Mouse (Mus musculus) MEL (cell line): ENCODE results near the gene Clca2. TPM values are rescaled to one million over a fixed set of nuclear protein-coding genes. Genes with fewer than 3 reads are reported as not detected.

ENCODE experiments used
- DNase-seq: peaks from one replicate; pipeline ENCODE4 v3.0.0; 2011; ENCODE audit warnings: low read depth, low spot score
- H3K27ac ChIP-seq: 2 replicates; pipeline ENCODE4 v1.5.1; 2012; ENCODE audit warnings: low read depth, mild to moderate bottlenecking, control low read depth, low read length, moderate library complexity; ENCODE audit not compliant: control insufficient read depth
- H3K27me3 ChIP-seq, 2 experiments: fragments of 150-350 bp in 1 of 2; sonication (generic) in 1 of 2; 2 replicates each; pipeline ENCODE4 v1.6.1; 2012; ENCODE audit warnings: low read length in 2 of 2, mild to moderate bottlenecking in 2 of 2, improper control_type of control experiment in 1 of 2, moderate library complexity in 1 of 2; ENCODE audit not compliant: insufficient read depth in 2 of 2, control insufficient read depth in 1 of 2
- H3K36me3 ChIP-seq, 2 experiments: 2 replicates each; pipeline ENCODE4 v1.6.1; 2012 to 2014; ENCODE audit warnings: low read length in 2 of 2, improper control_type of control experiment in 1 of 2, inconsistent platforms in 1 of 2, mild to moderate bottlenecking in 1 of 2; ENCODE audit not compliant: insufficient read depth in 2 of 2, control insufficient read depth in 1 of 2
- H3K4me1 ChIP-seq, 2 experiments: fragments of 150-350 bp in 1 of 2; sonication (generic) in 1 of 2; 2 replicates each; pipeline ENCODE4 v1.6.1; 2012; ENCODE audit warnings: low read length in 2 of 2, improper control_type of control experiment in 1 of 2, mild to moderate bottlenecking in 1 of 2; ENCODE audit not compliant: insufficient read depth in 2 of 2, control insufficient read depth in 1 of 2
- H3K4me3 ChIP-seq, 2 experiments: fragments of 150-350 bp in 1 of 2; sonication (generic) in 1 of 2; 2 replicates each; pipeline ENCODE4 v1.5.1; 2012; ENCODE audit warnings: low read depth in 2 of 2, low read length in 2 of 2, mild to moderate bottlenecking in 2 of 2, moderate library complexity in 2 of 2, control low read depth in 1 of 2, improper control_type of control experiment in 1 of 2; ENCODE audit not compliant: control insufficient read depth in 1 of 2, insufficient read depth in 1 of 2
- H3K79me2 ChIP-seq: 2 replicates; pipeline ENCODE4 v1.6.1; 2012; ENCODE audit warnings: mild to moderate bottlenecking, low read length, moderate library complexity; ENCODE audit not compliant: control insufficient read depth, poor library complexity, insufficient read depth
- H3K9ac ChIP-seq: 2 replicates; pipeline ENCODE4 v1.6.1; 2012; ENCODE audit warnings: low read depth, mild to moderate bottlenecking, control low read depth, low read length, moderate library complexity; ENCODE audit not compliant: control insufficient read depth, poor library complexity, severe bottlenecking
- H3K9me3 ChIP-seq: fragments of 150-350 bp; sonication (generic); replicated peaks from 2 replicates; pipeline ENCODE4 v1.6.1; 2012; ENCODE audit warnings: mild to moderate bottlenecking, low read length, improper control_type of control experiment, moderate library complexity; ENCODE audit not compliant: insufficient read depth
- E2F4 ChIP-seq: IDR thresholded peaks from 2 replicates; pipeline ENCODE4 v1.6.1; 2011; ENCODE audit warnings: low read depth, low read length, improper control_type of control experiment, borderline replicate concordance
- EP300 ChIP-seq, 2 experiments: IDR thresholded peaks; 2 replicates each; pipeline ENCODE4 v1.6.1; 2011; ENCODE audit warnings: improper control_type of control experiment in 2 of 2, low read length in 2 of 2, low read depth in 1 of 2, mild to moderate bottlenecking in 1 of 2
- ETS1 ChIP-seq: IDR thresholded peaks from 2 replicates; pipeline ENCODE4 v1.6.1; 2012; ENCODE audit warnings: low read depth, mild to moderate bottlenecking, inconsistent platforms, low read length, improper control_type of control experiment, moderate library complexity
- GATA1 ChIP-seq: IDR thresholded peaks from 2 replicates; pipeline ENCODE4 v1.6.1; 2011; ENCODE audit warnings: low read depth, low read length, improper control_type of control experiment
- KAT2A ChIP-seq: conservative IDR thresholded peaks from 2 replicates; pipeline ENCODE4 v1.6.1; 2012; ENCODE audit warnings: low read depth, low read length, improper control_type of control experiment, inconsistent platforms
- MAZ ChIP-seq: IDR thresholded peaks from 2 replicates; pipeline ENCODE4 v1.6.1; 2012; ENCODE audit warnings: low read depth, mild to moderate bottlenecking, inconsistent platforms, low read length, improper control_type of control experiment
- MEF2A ChIP-seq: IDR thresholded peaks from 2 replicates; pipeline ENCODE4 v1.6.1; 2014; ENCODE audit warnings: low read depth, mild to moderate bottlenecking, inconsistent platforms, low read length, improper control_type of control experiment; ENCODE audit not compliant: poor library complexity, insufficient replicate concordance, severe bottlenecking; ENCODE audit errors: extremely low read depth
- MXI1 ChIP-seq: IDR thresholded peaks from 2 replicates; pipeline ENCODE4 v1.6.1; 2011; ENCODE audit warnings: mild to moderate bottlenecking, low read depth, low read length, improper control_type of control experiment
- MYB ChIP-seq: IDR thresholded peaks from 2 replicates; pipeline ENCODE4 v1.6.1; 2011; ENCODE audit warnings: mild to moderate bottlenecking, low read depth, low read length, improper control_type of control experiment
- NRF1 ChIP-seq: IDR thresholded peaks from 2 replicates; pipeline ENCODE4 v1.6.1; 2014; ENCODE audit warnings: low read depth, mild to moderate bottlenecking, inconsistent platforms, low read length, improper control_type of control experiment, moderate library complexity; ENCODE audit not compliant: poor library complexity, insufficient read depth, severe bottlenecking
- POLR2A ChIP-seq, 2 experiments: IDR thresholded peaks; 2 replicates each; pipeline ENCODE4 v1.6.1; 2011 to 2012; ENCODE audit warnings: low read length in 2 of 2, mild to moderate bottlenecking in 2 of 2, control low read depth in 1 of 2, improper control_type of control experiment in 1 of 2, low read depth in 1 of 2, moderate library complexity in 1 of 2; ENCODE audit not compliant: control insufficient read depth in 1 of 2, insufficient read depth in 1 of 2, poor library complexity in 1 of 2
- POLR2AphosphoS2 ChIP-seq: IDR thresholded peaks from 2 replicates; pipeline ENCODE4 v1.6.1; 2011; ENCODE audit warnings: low read length, improper control_type of control experiment
- RAD21 ChIP-seq: IDR thresholded peaks from 2 replicates; pipeline ENCODE4 v1.6.1; 2011; ENCODE audit warnings: mild to moderate bottlenecking, low read depth, low read length, improper control_type of control experiment
- SIN3A ChIP-seq: IDR thresholded peaks from 2 replicates; pipeline ENCODE4 v1.6.1; 2012; ENCODE audit warnings: low read length, improper control_type of control experiment, inconsistent platforms
- TAL1 ChIP-seq: IDR thresholded peaks from 2 replicates; pipeline ENCODE4 v1.6.1; 2012; ENCODE audit warnings: mild to moderate bottlenecking, inconsistent platforms, low read length, moderate library complexity, mixed read lengths
- TBP ChIP-seq: IDR thresholded peaks from 2 replicates; pipeline ENCODE4 v1.8.0; 2011; ENCODE audit warnings: low read depth, low read length, improper control_type of control experiment
- TCF12 ChIP-seq: IDR thresholded peaks from 2 replicates; pipeline ENCODE4 v1.6.1; 2014; ENCODE audit warnings: low read depth, mild to moderate bottlenecking, inconsistent platforms, low read length, improper control_type of control experiment, moderate library complexity
- ZNF384 ChIP-seq: IDR thresholded peaks from 2 replicates; pipeline ENCODE4 v1.6.1; 2012; ENCODE audit warnings: low read depth, mild to moderate bottlenecking, inconsistent platforms, low read length, improper control_type of control experiment
- polyA plus RNA-seq, 2 experiments: library from polyadenylated mRNA; stranded (reverse) in 1 of 2; unstranded in 1 of 2; fragments of >175 nt in 1 of 2; fragments of >200 nt in 1 of 2; gene quantifications; 2 replicates each; pipeline versions ENCODE4 v1.2.1 to v1.2.4; 2012; ENCODE audit warnings: low replicate concordance in 2 of 2, low read depth in 1 of 2; ENCODE audit not compliant: insufficient read length in 2 of 2, insufficient read depth in 1 of 2, missing spikeins in 1 of 2
- total RNA-seq: library from RNA; depleted of rRNA; stranded (reverse); fragments of 300-350 nt; gene quantifications from 2 replicates; pipeline ENCODE4 v1.2.3, GENCODE M21; 2012

Clca2 gene
- total and polyA plus RNA-seq, 3 experiments, result not detected

- peak; percentile 45 for TF ChIP-seq KAT2A
- TF ChIP-seq POLR2AphosphoS2, result no peak
- peak; percentile 86 for TF ChIP-seq SIN3A
- no peak for TF ChIP-seq E2F4
Measured at GRCm38 (mm10) chr3:145049820-145050219, 49.4 kb downstream of the Clca2 start (continued).

- no peak overlapping the region for H3K27ac ChIP-seq
Measured at GRCm38 (mm10) chr3:145038813-145039212, 60.4 kb downstream of the Clca2 start.

DNA sequence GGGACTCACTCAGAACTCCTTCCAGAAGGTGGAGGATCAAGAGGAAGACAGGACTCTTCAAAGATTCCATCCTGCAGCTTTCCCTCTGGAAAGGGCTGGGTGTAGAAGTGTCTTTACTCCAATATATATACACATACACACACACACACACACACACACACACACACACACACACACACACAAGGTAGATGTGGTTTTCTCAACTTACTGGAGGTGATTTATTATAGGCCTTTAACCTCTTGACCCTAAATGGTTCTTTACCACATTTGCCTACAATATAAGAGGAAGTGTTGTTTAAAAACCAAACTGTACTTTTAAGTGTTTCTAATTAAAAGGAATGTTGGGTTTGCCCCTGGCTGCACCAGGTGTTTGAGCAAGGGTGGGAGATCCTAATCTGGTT is 66.6 kb downstream of the Clca2 start, which contains the start of gene Clca1:
Clca1 (minus strand) TSS at position 101 of the 400 bp plus-strand sequence.
- no peak for DNase-seq
- H3K27ac ChIP-seq, result no peak within 1 kb of the TSS
- H3K9me3 ChIP-seq, result no peaks in the 10 kb centered on the region
- H3K79me2 ChIP-seq, result no peaks in the 10 kb centered on the region
- H3K36me3 ChIP-seq, result no peaks in the 10 kb centered on the region
- TF ChIP-seq NRF1, result no peak
- no peak for TF ChIP-seq MEF2A
- TF ChIP-seq RAD21, result no peak
- TF ChIP-seq MYB, result no peak
- no peak for TF ChIP-seq TBP
- no peak for TF ChIP-seq KAT2A
- no peak for TF ChIP-seq ZNF384
- TF ChIP-seq MXI1, result no peak
- TF ChIP-seq ETS1, result no peak
- H3K9ac ChIP-seq, result no peak within 1 kb of the TSS
- H3K4me3 ChIP-seq, result no peak within 1 kb of the TSS
- peaks cover 2% of the 10 kb centered on the region in 2 experiments; a peak in 2 of 4 replicates for H3K27me3 ChIP-seq
- H3K4me1 ChIP-seq, result no peaks in the 10 kb centered on the region

More at GRCm38 (mm10) chr3:145038813-145039212, 60.4 kb downstream of the Clca2 start:
- H3K79me2 ChIP-seq, result no peaks in the 10 kb centered on the region
- H3K4me1 ChIP-seq, result no peaks in the 10 kb centered on the region
- no peaks in the 10 kb centered on the region; a peak in 1 of 4 replicates for H3K27me3 ChIP-seq
- peak; percentile 45 to 74 for TF ChIP-seq EP300 (IDR thresholded peaks at IDR 0.05; ENCODE audit: low read depth in 1 of 2, low read length in 2 of 2)
- TF ChIP-seq GATA1, result 0 out of 2 replicates have a peak, but pooled peaks have one; percentile 12
- no peak for TF ChIP-seq POLR2A (IDR thresholded peaks at IDR 0.05; ENCODE audit: control insufficient read depth in 1 of 2, insufficient read depth in 1 of 2, low read depth in 1 of 2, low read length in 2 of 2, poor library complexity in 1 of 2)
- no peak for TF ChIP-seq NRF1
- peak; percentile 75; the same call in 1 of the 2 replicates for TF ChIP-seq TCF12
- TF ChIP-seq MXI1, result no peak
- TF ChIP-seq MAZ, result no peak
- TF ChIP-seq TAL1, result no peak
- TF ChIP-seq, all 39 proteins: peak for 3
- no peak overlapping the region for H3K9ac ChIP-seq
- DNase-seq, result no peak
- no peaks in the 10 kb centered on the region for H3K36me3 ChIP-seq
- no peaks in the 10 kb centered on the region for H3K9me3 ChIP-seq
- H3K4me3 ChIP-seq, result no peak overlapping the region
